Mouse (Mus musculus) T-helper 1 cell (primary cell): ENCODE data around the gene Fasn.

ENCODE experiments used
- in situ Hi-C: fragments of 300-600 bp; cut with MboI, MseI; formaldehyde crosslinking; loops from one replicate; pipeline ENCODE4 v1.15.1; 2025; ENCODE audit warnings: high pct_unique_total_duplicates

Fasn gene

DNA sequence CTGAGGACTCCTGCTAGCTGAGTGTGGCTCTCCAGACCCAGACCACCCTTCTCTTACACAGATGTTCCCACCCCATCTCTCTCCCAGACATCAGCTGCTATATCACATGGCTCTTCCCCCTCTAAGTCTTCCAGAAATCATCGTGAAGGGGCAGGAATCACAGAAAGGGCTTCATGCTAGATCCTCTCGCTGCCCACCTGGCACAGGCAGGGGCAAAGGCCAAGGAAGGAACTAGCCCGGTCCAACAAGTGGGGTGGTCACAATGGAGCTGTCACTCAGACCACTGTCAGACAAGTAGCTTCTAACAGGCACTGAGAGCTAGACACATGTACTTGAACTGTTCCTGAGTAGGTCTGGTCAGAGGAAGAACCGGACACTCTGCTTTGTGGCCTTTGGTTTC, 4.1 kb upstream of the Fasn start:
- in situ Hi-C loops: no loop called here

DNA sequence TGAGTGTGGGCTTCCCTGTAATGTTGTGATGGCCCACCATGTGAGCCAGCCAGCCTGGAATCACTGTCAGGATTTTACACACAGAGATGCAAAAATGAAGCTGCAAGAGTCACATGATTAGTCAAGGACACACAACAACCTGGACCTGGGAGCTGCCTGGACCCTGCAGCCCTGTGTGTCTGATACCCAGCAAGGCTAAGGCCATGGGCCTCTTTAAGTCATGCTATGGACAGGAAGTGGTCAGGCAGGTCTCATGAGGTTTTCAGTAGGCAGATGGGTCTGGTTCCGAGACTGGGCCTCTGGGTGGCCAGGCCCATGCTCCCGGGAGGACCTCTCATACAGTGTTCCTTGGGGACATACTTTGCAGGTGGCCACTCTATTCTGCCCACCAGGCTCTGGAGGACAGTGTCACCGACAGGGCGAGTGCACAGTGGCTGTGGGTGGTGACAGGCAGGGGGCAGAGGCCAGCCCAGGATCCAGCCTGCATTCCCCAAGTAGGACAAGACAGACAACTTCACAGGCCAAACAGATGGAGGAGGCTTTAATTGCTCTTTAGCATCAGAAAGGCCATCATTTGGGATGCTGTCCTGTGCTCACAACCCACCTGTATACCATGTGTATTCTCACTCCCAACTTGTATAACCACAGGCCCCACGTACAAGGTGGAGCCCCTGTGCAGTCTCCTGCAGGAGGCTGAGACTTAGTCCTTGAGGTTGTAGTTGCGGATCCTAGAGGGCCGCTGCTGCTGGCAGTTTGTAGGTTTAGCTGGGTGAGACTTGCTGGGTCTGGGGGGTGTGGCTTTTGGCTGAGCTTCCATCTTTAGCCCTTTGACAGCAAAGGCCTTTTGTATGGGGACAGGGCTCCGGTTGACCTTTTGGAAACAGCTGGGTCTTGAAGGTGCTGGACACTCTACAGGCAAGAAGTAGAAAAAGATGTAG, 1.9 kb upstream of the Fasn start:
- in situ Hi-C loops: no loop called here

DNA sequence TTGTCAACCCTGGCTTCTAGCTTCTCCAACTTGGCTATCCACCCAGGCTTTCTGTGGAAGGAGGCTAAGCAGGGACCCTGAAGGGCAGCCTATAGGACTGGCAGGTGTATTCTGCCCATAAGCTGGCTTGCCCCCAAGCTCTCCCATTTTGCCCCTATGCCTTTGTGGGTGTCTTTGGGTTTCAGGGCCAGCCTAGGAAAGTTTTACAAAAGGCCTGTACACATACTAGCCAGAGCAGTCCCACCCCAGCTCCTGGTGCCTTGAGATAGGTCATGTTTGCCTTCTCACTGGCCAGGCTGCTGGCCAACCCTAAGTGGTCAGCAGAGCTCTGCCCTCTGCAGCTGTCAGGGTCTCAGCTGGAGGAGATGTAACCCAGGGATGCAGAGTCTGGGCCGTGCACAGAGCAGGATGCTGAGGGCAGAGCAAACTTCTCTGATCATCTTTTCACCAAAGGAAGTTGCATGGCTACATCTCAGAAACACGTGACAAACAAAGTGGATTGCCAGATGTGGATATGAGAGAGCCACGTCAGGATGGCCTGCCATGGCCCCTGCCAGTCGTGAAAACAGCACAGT, 1.0 kb upstream of the Fasn start:
- in situ Hi-C loops: no loop called here

DNA sequence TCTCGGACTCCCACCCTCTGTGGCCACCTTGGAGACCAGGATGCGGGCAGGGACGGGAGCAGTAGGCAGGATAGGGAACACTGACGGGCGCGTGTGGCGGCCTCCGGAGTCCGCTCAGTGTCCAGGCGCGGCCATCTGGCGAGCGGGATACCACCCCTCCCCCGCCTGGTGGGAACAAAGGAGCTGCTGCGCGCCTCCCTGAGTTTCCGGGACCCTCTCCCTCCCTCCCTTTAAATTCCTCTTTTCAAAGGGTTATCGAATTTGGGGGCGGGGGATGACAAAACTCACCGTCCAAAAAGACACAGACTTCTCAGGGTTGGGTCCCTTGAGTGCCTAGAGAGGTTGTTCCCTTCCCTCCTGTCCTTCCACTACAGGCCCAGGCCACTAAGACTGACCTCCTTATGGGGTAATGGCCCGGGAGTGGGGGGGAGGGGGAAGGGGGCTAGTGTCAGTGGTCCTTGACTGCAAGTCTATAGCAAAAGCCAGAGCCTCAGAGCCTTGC, 491 bp upstream of the Fasn start:
- in situ Hi-C loops: no loop called here

- in situ Hi-C loops: no loop called here
These were observed 798 bp downstream of the Fasn start for GRCm38 (mm10) chr11:120823551-120823947.

- in situ Hi-C loops: no loop called here
These were observed 1.4 kb downstream of the Fasn start for GRCm38 (mm10) chr11:120822831-120823550.

DNA sequence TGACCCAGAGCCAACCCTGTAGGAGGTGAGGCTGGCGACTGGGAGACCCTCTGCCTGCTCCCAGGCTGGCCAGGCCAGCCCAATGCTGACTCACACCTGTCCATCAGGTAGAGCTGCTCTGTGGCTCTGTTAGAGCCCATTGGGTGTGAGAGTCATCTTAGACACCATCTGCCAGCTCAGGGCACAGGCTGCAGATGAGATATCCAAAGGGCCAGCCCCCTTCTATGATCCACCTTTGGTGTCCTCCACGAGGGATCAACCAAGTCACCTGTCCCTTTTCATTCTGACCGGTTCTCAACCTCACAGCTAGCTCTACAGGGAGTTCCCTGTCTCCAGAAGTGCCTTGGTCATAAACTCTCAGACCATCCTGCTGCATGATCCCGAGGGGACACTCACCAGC, 2.0 kb downstream of the Fasn start:
- in situ Hi-C loops: no loop called here

GRCm38 (mm10) chr11:120821076-120821922, 3.0 kb downstream of the Fasn start:
- in situ Hi-C loops: no loop called here

- in situ Hi-C loops: no loop called here
These were observed 3.8 kb downstream of the Fasn start for GRCm38 (mm10) chr11:120820546-120820945.

DNA sequence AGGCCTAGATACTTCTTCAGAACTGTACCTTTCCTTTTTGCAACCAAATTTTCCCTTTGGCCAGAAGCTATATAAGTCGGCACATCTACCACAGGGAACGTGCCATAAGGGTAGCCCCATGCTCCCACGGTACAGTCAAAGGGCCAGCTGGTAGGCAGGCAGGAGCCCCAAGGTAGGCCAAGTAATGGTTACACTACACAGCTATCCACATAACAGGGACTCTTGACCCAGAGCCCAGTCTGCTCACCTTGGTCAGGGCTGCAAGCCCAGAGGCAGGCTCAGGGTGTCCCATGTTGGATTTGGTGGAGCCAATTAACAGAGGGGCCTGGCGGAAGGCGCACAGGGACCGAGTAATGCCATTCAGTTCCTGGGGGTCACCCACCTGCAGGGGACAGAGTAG, 4.8 kb downstream of the Fasn start:
- in situ Hi-C loops: no loop called here

DNA sequence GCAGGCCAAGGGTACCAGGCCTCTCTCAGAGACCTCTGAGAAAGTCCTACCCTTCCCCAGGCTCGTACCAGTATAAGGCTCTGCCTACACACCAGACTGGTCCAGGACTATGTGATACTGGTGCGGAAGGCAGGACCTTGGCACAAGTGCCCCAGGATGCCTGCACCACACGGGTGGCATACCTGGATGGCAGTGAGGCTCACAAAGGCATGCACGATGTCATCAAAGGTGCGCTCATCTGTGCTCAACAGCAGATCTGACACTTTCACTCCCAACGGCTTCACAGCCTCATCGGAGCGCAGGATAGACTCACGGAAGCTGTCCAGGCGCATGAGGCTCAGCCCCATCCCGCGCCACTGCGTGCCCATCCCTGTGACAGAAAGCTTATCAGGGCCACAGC, 6.1 kb downstream of the Fasn start:
- in situ Hi-C loops: no loop called here

GRCm38 (mm10) chr11:120817358-120817757, 7.0 kb downstream of the Fasn start:
- in situ Hi-C loops: no loop called here

DNA sequence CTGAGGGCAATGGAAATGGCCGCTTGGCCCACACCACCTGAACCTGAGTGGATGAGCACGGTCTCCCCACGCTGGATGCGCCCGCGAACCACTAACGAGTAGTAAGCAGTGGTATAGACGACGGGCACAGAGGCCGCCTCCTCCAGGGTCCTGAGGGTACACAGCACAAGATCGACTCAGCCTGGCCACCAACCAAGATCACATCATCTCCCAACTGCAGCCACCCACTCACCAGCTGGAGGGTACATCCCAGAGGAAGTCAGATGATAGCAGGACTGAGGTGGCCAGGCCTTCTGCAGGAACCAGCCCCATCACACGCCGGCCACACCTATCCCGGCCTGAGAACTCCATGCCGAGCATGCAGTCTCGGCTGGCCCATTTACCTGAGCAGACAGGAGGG, 12.3 kb downstream of the Fasn start:
- in situ Hi-C loops: no loop called here

DNA sequence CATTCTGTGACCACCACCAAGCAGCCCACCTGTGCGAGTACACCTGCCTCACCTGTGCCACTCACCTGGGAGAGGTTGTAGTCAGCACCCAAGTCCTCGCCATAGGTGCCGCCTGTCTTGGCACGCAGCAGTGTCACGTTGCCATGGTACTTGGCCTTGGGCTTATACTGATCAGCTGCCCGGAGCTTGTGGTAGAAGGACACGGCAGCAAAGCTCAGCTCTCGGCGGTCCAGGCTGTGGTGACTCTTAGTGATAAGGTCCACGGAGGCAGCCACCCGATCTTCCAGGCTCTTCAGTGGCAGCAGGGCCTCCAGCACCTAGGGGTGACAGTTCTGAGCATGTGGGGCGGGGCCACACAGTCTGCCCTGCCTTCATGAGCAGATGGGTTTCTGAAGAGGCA, 16.3 kb downstream of the Fasn start:
- in situ Hi-C loops: no loop called here

- in situ Hi-C loops: no loop called here
These were observed 18.7 kb downstream of the Fasn start for GRCm38 (mm10) chr11:120805375-120806298.

DNA sequence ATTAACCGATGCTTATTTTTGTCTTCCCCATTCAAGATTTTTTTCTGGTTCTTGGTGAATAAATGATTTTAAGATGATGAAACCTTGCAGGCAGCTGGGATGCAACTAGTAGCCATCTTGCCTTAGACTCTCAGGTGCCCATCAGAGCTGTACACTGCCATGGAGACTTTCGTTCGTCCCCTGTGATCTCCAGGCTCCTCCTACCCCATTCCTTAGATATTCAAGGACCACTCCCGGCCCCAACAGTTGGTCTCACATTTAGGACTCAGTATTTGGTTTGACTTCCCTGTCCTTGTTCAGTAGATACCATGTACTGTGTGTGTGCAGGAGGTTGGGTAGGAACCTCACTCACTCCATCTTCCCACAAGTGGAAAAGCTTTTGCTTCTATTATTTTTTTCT, 19.6 kb downstream of the Fasn start:
- in situ Hi-C loops: no loop called here

- in situ Hi-C loops: no loop called here
These were observed 20.1 kb downstream of the Fasn start for GRCm38 (mm10) chr11:120804274-120804673.

GRCm38 (mm10) chr11:120800061-120800904, 24.1 kb downstream of the Fasn start:
- in situ Hi-C loops: no loop called here

DNA sequence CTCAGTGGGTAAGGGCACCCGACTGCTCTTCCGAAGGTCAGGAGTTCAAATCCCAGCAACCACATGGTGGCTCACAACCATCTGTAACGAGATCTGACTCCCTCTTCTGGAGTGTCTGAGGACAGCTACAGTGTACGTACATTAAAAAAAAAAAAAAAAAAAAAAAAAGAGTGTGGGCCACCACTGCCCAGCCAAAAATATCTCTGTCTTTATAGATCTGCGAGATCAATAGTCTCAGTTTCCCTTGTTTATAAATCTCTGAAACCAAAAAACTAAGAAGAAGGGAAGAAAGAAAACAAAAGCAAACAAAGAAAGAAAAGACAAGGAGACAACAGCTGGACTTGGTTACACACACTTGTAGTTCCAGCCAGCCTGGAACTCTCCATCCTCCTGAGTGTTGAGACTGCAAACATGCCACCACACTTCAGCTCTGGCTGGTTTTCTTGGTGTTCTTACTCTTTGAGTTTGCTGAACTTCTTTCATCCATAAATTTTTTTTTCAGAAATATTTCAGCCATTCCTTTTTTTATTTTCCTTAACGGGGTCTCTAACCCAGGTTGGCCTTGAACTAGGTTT, 24.9 kb downstream of the Fasn start:
- in situ Hi-C loops: no loop called here
